Mouse (Mus musculus): ENCODE measurements around the gene Cdkn1a. TPM values are rescaled to one million over a fixed set of nuclear protein-coding genes. Genes with fewer than 3 reads are reported as not detected.

Cdkn1a gene
- polyA plus RNA-seq, 1 experiment from 2014 or later = 33.4 TPM

- no peaks in the 10 kb centered on the region for H3K4me1 ChIP-seq (replicated peaks; ENCODE audit: control insufficient read depth, insufficient read depth, low read length)
- peaks cover 13% of the 10 kb centered on the region for H3K36me3 ChIP-seq (ENCODE audit: control insufficient read depth, insufficient read depth, low read length)
- H3K9me3 ChIP-seq (ENCODE audit: control insufficient read depth, low read length) = no peaks in the 10 kb centered on the region
- H3K4me3 ChIP-seq (ENCODE audit: low read depth, low read length) = no peak overlapping the region
- DNase-seq (ENCODE audit: low spot score) (no peak), ATAC-seq (ENCODE audit: low FRiP score) (no peak)
- whole genome bisulfite sequencing = 61% methylated on average over 3 of the region's 3 CpGs
- H3K9ac ChIP-seq (ENCODE audit: low read depth, low read length) = no peak overlapping the region
- H3K27ac ChIP-seq (ENCODE audit: low read depth, low read length) = no peak overlapping the region
- H3K4me2 ChIP-seq (replicated peaks; ENCODE audit: low read depth, low read length) = no peak overlapping the region
- H3K27me3 ChIP-seq (ENCODE audit: control insufficient read depth, insufficient read depth, low read length) = no peaks in the 10 kb centered on the region
Measured at GRCm38 (mm10) chr17:29047697-29048514, 42.9 kb upstream of the Cdkn1a start.

GRCm38 (mm10) chr17:29048748-29049507 is 41.8 kb upstream of the Cdkn1a start:
- ATAC-seq (ENCODE audit: low FRiP score) = peak; percentile 55; the same call in 1 of the 2 replicates
- no peak overlapping the region for H3K4me2 ChIP-seq (replicated peaks; ENCODE audit: low read depth, low read length)
- 27% methylated on average over 13 of the region's 13 CpGs for WGBS

GRCm38 (mm10) chr17:29049508-29049889 is 41.3 kb upstream of the Cdkn1a start:
- H3K4me1 ChIP-seq (replicated peaks; ENCODE audit: control insufficient read depth, insufficient read depth, low read length) = no peaks in the 10 kb centered on the region
- ATAC-seq (ENCODE audit: low FRiP score) (no peak), DNase-seq (ENCODE audit: low spot score) (no peak)
- peaks cover 4% of the 10 kb centered on the region for H3K36me3 ChIP-seq (ENCODE audit: control insufficient read depth, insufficient read depth, low read length)
- H3K9ac ChIP-seq (ENCODE audit: low read depth, low read length) = no peak overlapping the region
- no peak overlapping the region for H3K4me2 ChIP-seq (replicated peaks; ENCODE audit: low read depth, low read length)
- no peaks in the 10 kb centered on the region for H3K9me3 ChIP-seq (ENCODE audit: control insufficient read depth, low read length)
- no peak overlapping the region for H3K4me3 ChIP-seq (ENCODE audit: low read depth, low read length)
- H3K27me3 ChIP-seq (ENCODE audit: control insufficient read depth, insufficient read depth, low read length) = no peaks in the 10 kb centered on the region
- 80% methylated on average over 5 of the region's 5 CpGs for WGBS
- H3K27ac ChIP-seq (ENCODE audit: low read depth, low read length) = no peak overlapping the region

More at GRCm38 (mm10) chr17:29048748-29049507, 41.8 kb upstream of the Cdkn1a start:
- DNase-seq (ENCODE audit: low spot score) = peak; percentile 87
- H3K9me3 ChIP-seq (ENCODE audit: control insufficient read depth, low read length) = no peaks in the 10 kb centered on the region
- H3K27ac ChIP-seq (ENCODE audit: low read depth, low read length) = no peak overlapping the region
- no peak overlapping the region for H3K9ac ChIP-seq (ENCODE audit: low read depth, low read length)
- no peak overlapping the region for H3K4me3 ChIP-seq (ENCODE audit: low read depth, low read length)
- H3K27me3 ChIP-seq (ENCODE audit: control insufficient read depth, insufficient read depth, low read length) = no peaks in the 10 kb centered on the region
- H3K36me3 ChIP-seq (ENCODE audit: control insufficient read depth, insufficient read depth, low read length) = peaks cover 9% of the 10 kb centered on the region
- H3K4me1 ChIP-seq (replicated peaks; ENCODE audit: control insufficient read depth, insufficient read depth, low read length) = no peaks in the 10 kb centered on the region

DNA sequence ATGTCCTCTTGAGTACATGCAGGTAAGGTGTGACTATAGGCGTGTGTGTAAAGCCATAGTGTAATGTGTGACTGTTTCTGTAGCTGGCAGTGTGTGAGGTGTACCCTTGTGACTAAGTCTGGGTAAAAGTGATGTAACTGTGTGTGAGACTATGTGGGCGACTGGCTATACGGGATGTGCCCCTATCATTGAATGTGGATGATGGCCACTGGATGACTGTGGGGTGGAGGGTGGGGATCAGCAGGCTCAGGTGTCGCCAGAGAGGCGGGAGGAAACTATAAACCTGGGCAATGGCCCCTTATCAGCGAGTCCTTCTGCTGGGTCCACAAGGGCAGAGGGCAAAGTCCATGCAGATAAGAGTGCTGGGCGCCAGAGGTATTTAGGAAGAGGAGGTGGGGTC is 40.9 kb upstream of the Cdkn1a start:
- Histone ChIP-seq H3K4me2 (replicated peaks; ENCODE audit: low read depth, low read length) (no peak overlapping the region), H3K27ac (ENCODE audit: low read depth, low read length) (no peak overlapping the region), H3K4me3 (ENCODE audit: low read depth, low read length) (no peak overlapping the region), H3K36me3 (ENCODE audit: control insufficient read depth, insufficient read depth, low read length) (0 out of 2 replicates have a peak, but pooled peaks cover 3% of the 10 kb centered on the region), H3K27me3 (ENCODE audit: control insufficient read depth, insufficient read depth, low read length) (no peaks in the 10 kb centered on the region), H3K9ac (ENCODE audit: low read depth, low read length) (no peak overlapping the region), H3K9me3 (ENCODE audit: control insufficient read depth, low read length) (no peaks in the 10 kb centered on the region), H3K4me1 (replicated peaks; ENCODE audit: control insufficient read depth, insufficient read depth, low read length) (no peaks in the 10 kb centered on the region)
- no peak for DNase-seq (ENCODE audit: low spot score)
- 91% methylated on average over 7 of the region's 7 CpGs for WGBS
- no peak for ATAC-seq (ENCODE audit: low FRiP score)

DNA sequence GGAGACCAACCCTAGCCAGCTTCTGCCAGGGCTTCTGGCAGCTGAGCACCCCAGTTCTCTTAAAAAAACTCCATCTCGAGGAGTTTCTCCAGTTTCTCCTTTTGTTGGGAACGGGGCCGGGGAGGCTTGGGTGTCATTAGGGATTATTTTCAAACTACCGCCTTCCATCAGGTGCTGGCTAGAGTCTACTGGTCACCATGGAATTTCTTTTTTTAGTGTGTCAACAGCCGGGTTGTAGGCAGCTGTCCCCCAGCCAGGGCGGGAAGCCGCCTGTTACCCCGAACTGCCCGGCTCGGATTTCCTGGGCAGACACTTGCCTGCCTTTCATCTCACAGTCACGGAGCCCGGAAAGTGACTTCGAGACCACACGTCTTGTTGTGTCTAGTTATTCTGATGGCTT is 40.0 kb upstream of the Cdkn1a start:
- 62% methylated on average over 14 of the region's 14 CpGs for WGBS
- no peaks in the 10 kb centered on the region for H3K4me1 ChIP-seq (replicated peaks; ENCODE audit: control insufficient read depth, insufficient read depth, low read length)
- no peak overlapping the region for H3K9ac ChIP-seq (ENCODE audit: low read depth, low read length)
- no peak overlapping the region for H3K4me3 ChIP-seq (ENCODE audit: low read depth, low read length)
- ATAC-seq (ENCODE audit: low FRiP score) (no peak), DNase-seq (ENCODE audit: low spot score) (no peak)
- H3K9me3 ChIP-seq (ENCODE audit: control insufficient read depth, low read length) = no peaks in the 10 kb centered on the region
- H3K27ac ChIP-seq (ENCODE audit: low read depth, low read length) = no peak overlapping the region
- 0 out of 2 replicates have a peak, but pooled peaks cover 3% of the 10 kb centered on the region for H3K36me3 ChIP-seq (ENCODE audit: control insufficient read depth, insufficient read depth, low read length)
- H3K4me2 ChIP-seq (replicated peaks; ENCODE audit: low read depth, low read length) = no peak overlapping the region
- no peaks in the 10 kb centered on the region for H3K27me3 ChIP-seq (ENCODE audit: control insufficient read depth, insufficient read depth, low read length)

GRCm38 (mm10) chr17:29053067-29053466 is 37.7 kb upstream of the Cdkn1a start:
- no peak overlapping the region for H3K9ac ChIP-seq (ENCODE audit: low read depth, low read length)
- no peak overlapping the region for H3K4me3 ChIP-seq (ENCODE audit: low read depth, low read length)
- WGBS = 85% methylated on average over 6 of the region's 6 CpGs
- no peak overlapping the region; the same call in 1 of the 2 replicates for H3K27ac ChIP-seq (ENCODE audit: low read depth, low read length)
- H3K9me3 ChIP-seq (ENCODE audit: control insufficient read depth, low read length) = no peaks in the 10 kb centered on the region
- H3K36me3 ChIP-seq (ENCODE audit: control insufficient read depth, insufficient read depth, low read length) = no peaks in the 10 kb centered on the region
- DNase-seq (ENCODE audit: low spot score) (no peak), ATAC-seq (ENCODE audit: low FRiP score) (no peak)
- no peaks in the 10 kb centered on the region for H3K27me3 ChIP-seq (ENCODE audit: control insufficient read depth, insufficient read depth, low read length)
- H3K4me2 ChIP-seq (replicated peaks; ENCODE audit: low read depth, low read length) = no peak overlapping the region
- peaks cover 5% of the 10 kb centered on the region for H3K4me1 ChIP-seq (replicated peaks; ENCODE audit: control insufficient read depth, insufficient read depth, low read length)

- Histone ChIP-seq H3K9me3 (ENCODE audit: control insufficient read depth, low read length) (no peaks in the 10 kb centered on the region), H3K27me3 (ENCODE audit: control insufficient read depth, insufficient read depth, low read length) (no peaks in the 10 kb centered on the region), H3K36me3 (ENCODE audit: control insufficient read depth, insufficient read depth, low read length) (no peaks in the 10 kb centered on the region), H3K9ac (ENCODE audit: low read depth, low read length) (no peak overlapping the region), H3K27ac (ENCODE audit: low read depth, low read length) (no peak overlapping the region), H3K4me2 (replicated peaks; ENCODE audit: low read depth, low read length) (no peak overlapping the region), H3K4me3 (ENCODE audit: low read depth, low read length) (no peak overlapping the region), H3K4me1 (replicated peaks; ENCODE audit: control insufficient read depth, insufficient read depth, low read length) (peaks cover 5% of the 10 kb centered on the region)
- ATAC-seq (ENCODE audit: low FRiP score) = no peak
- WGBS = 77% methylated on average over 7 of the region's 7 CpGs
- no peak for DNase-seq (ENCODE audit: low spot score)
Measured at GRCm38 (mm10) chr17:29053841-29054240, 36.9 kb upstream of the Cdkn1a start.

DNA sequence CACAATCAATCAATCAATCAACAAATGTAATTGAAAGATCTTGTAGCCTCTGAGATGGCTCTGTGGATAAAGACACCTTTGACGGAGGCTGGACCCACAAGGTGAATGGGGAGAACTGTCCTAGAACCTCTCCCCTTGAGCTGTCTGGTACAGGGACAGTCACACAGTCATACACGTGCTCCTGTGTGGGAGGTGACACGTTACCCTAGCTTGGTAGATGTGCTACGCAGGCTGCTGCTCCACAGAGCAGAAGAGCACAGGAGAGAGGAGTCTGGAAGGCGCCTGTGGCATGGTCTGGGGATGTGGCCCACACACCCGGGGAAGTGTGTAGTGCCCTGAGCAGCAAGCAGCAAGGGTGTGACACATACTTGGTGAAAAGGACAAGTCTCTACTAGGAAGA is 36.3 kb upstream of the Cdkn1a start:
- DNase-seq (ENCODE audit: low spot score) = no peak
- 76% methylated on average over 6 of the region's 6 CpGs for WGBS
- Histone ChIP-seq H3K4me1 (replicated peaks; ENCODE audit: control insufficient read depth, insufficient read depth, low read length) (peaks cover 5% of the 10 kb centered on the region), H3K4me2 (replicated peaks; ENCODE audit: low read depth, low read length) (no peak overlapping the region), H3K36me3 (ENCODE audit: control insufficient read depth, insufficient read depth, low read length) (no peaks in the 10 kb centered on the region), H3K27ac (ENCODE audit: low read depth, low read length) (no peak overlapping the region), H3K27me3 (ENCODE audit: control insufficient read depth, insufficient read depth, low read length) (no peaks in the 10 kb centered on the region), H3K9me3 (ENCODE audit: control insufficient read depth, low read length) (no peaks in the 10 kb centered on the region), H3K4me3 (ENCODE audit: low read depth, low read length) (no peak overlapping the region), H3K9ac (ENCODE audit: low read depth, low read length) (no peak overlapping the region)
- ATAC-seq (ENCODE audit: low FRiP score) = no peak

Data from hindbrain, embryonic 11.5 days (tissue).